Mouse (Mus musculus): ENCODE measurements around the gene Pde3a.

DNA sequence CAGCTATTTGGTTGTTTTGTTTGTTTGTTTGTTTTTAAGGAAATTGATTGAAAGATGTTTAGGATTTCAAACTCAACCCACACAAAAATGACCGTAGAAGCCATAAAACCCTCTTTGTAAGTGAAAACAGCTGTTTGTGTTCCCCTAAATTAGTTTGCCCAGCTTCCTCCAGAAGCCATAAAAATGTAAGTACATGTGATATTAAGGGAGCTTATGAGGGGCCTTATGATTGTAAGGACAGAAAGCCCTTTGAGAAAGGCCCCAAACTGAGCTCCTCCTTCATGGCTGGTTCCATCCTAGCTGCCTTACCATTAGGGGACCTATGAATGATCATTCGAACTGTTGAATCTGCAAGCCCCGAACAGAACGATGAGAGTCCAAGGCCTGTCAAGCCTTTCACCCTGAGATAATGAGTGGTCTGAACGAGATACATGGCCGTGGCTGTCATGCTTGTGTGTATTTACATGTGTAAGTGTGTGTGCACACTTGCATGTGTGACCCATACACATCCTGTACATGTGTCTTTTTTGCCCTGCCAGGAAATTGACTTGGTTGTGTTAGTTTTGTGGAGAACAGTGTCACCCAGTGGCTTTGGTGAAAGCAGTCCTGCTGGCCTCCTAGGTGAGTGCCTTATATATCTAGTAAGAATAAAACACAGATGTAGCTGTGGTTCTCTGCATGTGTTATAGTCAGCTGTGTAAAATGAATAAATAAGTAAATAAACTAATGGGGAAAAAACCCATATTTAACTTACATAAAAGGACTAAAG, 8.5 kb downstream of the Pde3a start:
- TF ChIP-seq CTCF (IDR thresholded peaks at IDR 0.05) (peak; percentile 53), POLR2A (IDR thresholded peaks at IDR 0.05; ENCODE audit: insufficient read depth, low read depth, low read length) (no peak), EP300 (IDR thresholded peaks at IDR 0.05; ENCODE audit: insufficient read depth, low read depth, low read length) (no peak)
